Mouse (Mus musculus) kidney, adult 11 months (tissue): ENCODE measurements at regions not wholly inside any gene's neighbourhood (a gene's known extent, or its start where the extent isn't known, plus 50 kb on each side); places are given as distances from the start of the nearest gene placed in this dataset.
"Not testable (repeated sequence)": the region's sequence is repeated elsewhere in the genome, so short reads cannot be mapped to it uniquely, and the experiment has no call there.

Experiments used
- DNase-seq: peaks from one replicate; pipeline ENCODE4 v3.0.0; 2022

DNA sequence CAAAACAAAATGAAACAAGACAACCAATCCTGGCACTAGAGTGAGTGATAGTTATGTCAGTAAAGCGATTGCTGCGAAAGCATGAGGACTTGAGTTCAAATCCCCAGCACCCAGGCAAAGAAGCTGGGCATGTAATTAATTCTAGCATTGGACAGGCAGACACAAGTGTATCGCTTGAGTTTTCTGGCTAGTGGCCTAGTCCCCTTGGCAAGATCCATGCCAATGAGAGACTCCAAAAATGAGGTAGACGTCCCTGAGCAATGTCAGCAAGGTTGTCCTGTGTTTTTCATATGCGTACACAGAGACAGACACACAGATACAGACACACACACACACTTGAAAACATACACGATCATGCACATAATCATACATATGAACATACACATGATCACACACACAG is 237.3 kb downstream of the Fgf9 start:
- DNase-seq: no peak

DNA sequence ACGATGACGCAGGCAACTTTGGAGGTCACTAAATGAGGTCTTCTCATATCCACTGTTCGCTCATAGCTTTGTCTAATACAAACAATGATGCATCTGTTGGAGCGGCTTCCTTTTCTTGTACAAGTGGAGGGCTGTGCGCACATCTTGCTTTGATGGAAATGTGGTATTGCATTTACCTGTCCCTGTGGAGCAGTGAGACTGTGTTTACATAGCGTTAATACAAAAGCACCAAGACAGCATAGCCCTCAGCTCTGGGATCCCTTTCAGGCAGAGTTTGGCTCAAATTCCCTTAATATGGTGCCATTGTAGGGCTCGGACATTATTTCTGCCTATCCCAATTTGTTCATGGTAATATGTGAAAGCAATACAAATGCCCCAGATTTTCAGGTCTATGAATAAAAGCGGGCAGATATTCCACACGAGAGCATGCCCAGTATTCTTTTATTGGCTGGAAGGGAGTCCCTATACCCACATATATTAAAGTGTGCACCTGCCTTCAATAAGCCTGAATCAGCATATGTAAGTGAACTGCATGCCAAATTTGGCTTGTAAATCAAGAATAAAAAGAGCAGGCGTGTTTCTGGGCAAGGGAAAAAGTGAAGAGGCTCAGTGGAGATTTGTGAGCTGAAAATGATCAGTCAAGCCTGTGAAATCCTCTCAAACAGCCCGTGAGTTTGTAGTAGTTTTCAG is 236.6 kb downstream of the Fgf9 start:
- DNase-seq: no peak

DNA sequence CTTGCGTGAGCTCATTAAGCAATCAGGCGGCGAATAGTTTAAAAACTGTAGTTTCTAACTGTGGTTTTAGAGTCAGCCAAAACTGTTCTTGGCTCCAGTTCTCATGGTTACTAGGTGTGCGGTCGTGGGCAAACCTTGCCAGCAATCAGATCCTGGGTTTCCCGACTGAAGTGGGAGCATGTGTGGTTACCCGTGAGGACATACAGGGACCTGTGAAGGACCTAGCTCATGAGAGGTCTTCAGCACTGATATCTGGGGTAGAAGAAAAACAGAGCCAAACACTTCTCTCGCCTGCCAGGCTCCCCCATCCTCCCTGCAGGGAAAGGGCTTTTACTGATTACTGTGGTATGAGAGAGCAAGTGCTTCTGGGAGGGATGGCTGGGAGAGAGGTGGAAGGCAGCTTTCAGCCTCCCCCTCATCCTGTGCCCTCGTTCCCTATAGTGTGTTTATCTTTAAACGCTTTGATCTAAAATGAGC is 230.1 kb downstream of the Fgf9 start:
- no peak for DNase-seq

DNA sequence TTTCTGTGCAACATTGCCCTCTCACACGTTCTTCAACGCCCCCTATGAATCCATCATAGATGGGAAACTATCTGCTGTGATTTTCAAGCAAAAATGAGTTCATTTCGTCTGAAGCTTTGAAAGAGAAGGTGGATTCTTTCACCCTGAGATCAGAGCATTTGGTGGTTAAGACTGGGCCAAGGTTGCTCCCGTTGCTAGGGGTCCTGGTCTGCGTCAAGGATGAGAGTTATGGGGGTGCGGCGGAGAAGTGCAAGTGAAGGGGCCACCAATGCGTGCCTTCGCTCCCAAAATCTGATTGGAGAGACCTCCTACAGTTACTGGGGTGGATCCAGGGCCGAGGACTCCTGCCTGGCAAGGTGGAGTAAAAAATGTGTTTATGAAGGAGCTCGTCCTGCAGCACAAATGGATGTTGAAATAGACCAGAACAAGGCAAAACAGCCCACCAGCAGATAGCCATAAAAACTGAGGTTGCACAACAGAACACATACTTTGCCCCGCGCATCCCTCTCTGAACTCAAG is 215.7 kb downstream of the Fgf9 start:
- no peak for DNase-seq

DNA sequence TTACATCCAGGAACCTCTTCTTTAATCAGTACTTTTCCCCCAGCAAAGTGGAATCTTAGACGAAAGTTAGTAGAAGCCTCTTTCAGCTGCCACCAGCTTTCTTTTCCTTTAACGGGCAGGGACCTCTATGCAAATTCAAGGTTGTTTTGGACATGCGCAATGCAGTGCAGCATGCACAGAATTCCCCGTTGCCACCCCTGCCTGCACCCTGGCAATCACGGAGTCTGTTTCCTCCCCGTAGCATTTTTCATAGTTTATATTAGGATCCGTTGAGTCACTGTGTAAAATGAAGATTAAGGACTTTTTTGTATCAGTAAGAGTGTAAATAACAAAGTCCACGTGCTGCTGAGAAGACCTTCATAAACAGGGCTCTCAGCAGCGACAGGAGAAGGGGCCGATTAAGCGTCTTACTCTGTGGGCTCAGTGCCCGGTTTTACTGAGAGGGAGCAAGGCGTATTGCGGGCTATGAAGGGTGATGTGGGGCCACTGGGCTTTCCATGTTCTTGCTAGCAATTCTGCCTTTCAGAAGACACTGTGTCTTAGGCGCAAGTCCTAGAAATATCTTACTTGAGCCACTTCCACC is 212.5 kb downstream of the Fgf9 start:
- peak; percentile 38 for DNase-seq

DNA sequence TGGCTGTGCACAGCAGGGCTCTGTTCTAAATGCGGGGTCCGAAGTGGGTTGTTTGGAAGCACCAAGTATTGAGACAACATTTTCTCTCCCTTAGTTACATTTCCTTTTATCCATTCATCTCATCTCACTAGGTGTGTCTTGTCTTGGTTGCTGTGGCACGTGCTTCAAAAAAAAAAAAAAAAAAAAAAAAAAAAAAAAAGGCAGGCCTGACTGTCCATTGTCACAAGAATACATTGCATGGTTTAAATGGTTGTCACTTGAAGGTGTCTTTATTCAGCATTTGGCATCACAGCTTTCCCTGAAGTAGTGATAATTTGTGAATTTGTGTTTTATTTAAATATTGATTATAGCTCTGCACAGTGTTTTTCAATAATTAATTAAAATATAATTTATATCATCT is 211.9 kb downstream of the Fgf9 start:
- no peak for DNase-seq

DNA sequence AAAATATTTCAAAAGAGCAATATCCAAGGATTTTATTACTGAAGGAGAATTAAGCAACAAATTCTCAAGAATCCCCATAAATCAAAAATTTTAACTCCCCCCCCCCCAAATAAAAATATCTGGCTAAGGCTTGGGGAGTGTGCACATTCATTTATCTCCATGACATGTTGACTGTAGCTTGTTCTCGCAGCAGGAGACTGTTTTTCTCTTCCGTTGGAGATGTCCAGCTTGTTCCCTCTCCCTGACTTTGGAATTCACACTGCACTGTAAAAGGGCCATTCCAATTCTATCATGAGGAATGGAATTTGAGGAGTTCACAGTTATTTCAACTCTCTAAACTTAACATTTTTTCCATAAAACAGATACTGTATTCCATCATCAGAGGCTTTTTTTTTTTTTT is 204.1 kb downstream of the Fgf9 start:
- not testable (repeated sequence) for DNase-seq

DNA sequence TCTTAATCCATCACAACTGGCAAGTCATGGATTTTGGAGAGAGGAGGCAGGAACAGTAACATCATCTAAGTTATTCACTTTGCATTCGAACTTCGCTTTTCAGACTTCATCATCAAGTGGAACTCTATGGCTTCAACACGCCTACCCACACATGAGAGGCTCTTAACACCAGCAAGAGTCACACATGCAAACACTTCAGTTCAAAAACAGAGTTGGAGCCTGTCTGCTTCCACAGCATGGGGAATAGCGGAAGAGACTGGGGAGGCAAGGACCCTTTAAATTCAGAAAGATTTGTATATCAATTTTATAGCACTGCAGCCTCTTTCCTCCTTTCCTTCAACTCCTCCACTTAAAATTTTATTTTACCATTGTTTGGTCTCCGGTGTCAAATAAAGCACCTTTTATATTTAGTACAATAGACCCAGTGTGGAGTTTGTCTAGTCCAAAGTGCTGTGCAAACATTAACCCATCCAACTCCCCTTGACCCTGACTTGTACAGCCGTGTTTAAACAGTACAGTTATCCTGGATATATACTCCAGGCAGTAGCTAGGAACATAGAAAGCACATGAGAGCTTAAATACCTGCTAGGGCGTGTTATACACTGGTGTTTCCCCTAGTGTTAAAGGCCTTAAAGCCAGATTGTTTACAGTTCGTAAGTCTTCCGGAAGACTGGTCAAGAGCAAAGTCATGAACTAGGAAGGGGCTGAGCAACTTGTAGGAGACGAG is 203.5 kb downstream of the Fgf9 start:
- DNase-seq: no peak

DNA sequence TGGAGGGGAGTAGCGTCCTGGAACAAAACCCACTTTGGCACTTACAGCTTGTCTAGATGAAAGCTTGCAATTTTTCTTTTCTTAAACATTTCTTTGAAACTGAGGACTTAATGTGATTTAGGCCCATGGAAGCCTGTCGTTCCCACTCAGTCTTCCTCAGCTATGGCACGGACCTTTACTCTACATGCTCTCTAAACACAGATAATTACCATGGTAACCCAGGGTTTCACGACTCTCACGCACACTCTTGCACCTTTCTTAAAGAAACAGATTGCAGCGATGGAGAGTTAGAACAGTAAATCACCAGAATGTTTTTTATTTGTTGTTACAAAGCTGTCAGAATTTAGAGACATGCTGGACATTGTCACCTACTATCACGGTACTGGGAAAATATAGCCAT is 195.0 kb downstream of the Fgf9 start:
- DNase-seq: no peak

DNA sequence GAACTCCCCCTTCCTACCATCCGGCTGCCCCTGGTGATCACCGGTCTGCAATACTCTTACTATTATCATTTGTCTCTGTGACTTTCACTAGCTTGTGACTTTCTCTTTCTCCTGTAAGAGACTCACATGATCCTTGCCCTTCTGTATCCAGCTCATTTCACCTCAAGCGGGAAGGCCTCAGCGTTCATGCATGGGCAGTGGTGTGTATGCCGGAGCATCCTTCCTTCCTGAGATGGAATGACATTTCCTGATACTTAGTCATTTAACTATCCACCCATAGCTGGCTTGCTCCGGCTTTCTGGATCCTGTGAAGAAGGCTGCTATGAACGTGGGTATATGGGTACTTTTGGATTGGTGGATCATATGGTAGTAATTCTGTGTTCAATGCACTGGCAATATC is 194.1 kb downstream of the Fgf9 start:
- DNase-seq: no peak

DNA sequence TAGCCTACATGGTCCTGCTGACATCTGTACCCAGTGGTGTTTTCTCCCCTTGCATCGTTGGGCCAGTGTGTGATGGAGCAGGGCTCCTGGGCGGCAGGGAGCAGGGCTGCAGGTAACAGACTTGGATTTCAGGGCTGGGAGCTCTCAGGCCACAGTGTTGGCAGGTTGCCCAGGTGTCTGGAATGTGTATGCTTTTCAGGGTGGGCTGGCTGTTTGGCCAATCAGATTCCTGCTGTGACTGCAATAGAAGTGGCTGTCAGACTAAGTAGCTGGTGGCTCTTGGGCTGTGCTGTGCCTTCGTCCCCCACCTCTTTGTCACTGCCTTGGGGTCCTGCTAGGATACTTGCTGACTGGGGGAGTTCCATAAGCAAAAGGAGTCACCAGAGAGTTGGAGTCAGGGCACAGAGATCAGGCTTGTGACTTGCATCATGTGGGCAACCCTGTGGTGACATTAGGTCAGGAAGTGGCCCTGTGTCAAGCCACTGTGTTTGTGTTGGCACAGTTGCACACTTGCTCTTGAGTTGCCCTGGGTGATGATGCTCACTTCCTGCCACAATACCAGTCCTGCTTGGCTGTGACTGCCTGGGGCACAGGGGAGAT is 183.1 kb downstream of the Fgf9 start:
- peak; percentile 85 for DNase-seq

DNA sequence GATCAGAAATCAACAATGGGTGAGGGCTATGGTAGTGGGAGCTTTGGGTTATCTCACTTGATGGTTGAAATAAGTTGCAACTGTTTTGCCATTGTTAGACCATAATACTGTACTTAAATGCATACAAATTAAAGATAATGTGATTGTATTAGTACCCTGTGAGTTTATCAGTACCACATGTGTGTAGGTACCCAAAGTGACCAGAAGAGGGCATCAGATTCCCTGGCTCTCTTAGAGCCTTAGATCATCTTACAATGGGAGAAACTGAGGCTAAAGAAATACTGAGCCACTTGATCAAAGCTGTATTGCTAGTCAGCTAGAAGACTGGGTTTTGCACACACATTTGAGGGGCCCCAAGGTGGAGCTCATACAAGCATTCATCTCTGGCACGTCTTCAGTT is 155.5 kb downstream of the Fgf9 start:
- no peak for DNase-seq

DNA sequence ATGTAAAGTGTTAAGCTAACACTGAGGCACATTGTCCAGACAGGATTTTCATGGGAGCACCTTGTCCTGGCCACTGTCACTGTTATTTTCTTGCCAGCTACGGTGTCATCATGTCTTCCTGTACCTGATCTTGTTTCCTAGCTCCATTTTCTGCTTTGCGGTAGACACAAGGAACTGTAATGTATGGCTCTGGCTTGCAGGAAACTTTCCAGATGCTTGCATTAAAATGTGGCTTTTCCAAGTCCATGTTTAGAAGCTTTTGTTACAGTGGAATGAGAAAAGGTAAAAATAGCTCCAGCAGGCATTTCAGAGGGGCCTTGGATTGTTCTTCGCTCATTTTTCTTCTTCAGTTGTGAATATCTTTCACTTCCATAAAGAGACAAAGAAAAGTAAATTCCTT is 154.1 kb downstream of the Fgf9 start:
- DNase-seq: no peak

DNA sequence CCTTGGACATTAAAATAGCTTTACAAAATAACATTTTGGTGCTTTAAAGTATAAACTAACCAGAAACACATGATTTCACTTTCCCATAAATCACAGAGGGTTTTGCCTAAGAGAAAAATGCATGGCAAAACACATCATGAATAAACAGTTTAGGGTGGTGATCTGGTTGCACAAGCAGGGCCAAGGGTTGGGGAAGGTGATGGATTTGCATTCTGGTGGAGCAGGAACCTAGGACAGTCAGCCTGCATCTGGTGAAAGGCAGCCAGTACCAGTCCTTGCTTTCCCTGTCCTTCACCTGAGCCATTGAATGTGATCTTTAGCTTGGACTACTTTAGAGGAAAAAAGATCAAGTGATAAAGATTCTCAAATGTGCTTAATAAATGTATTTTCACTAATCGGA is 138.1 kb downstream of the Fgf9 start:
- peak; percentile 78 for DNase-seq

DNA sequence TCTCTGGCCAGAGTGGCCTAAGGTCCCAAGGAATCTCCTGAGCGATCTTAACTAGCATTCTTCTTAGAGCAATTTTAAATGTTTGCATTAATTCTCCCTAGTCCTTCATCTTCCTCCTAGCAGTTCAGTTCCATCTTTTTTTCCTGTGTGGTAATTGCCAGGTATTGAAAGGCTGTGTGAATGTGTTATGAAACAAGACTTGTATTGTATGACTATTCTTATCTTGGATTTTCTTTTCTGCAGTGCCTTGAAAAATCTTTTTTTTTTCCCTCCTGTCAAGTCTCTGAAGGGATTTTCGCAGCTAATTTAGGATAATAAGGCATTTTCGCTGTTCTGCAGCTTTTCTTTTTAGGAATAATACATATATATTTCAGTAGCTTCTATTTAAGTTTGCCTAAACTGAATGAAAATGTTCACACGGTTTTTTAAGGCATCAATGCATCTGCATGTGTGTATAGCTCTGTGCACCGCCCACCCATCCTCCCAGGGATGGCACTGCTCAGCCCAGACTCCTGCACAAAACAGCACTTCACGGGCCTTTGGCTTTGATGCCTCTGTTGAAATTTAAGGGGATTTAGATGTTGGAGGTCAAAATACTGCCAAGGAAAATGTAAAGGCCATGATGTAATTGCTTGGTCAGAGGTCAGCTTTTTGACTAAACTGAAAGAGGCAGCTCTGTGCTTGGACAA is 132.4 kb downstream of the Fgf9 start:
- no peak for DNase-seq

DNA sequence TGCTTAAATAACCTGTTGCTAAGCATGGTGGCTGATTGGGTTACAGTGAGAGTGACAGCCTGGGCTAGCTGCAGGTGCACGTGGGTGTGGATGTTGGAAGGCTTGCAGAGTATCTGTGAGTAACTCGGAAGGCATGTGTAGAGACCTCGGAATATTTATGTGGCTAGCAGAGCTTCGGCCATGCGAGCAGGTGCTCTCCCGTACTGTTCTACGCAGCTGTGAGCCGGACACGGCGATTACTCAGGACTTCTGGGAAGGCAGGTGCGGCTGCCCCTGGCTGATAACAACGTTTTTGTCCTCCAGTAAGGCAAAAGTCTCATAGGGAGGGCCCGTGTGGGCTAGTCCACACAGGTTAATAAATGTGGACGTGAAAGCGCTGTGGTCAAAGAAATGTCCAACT is 119.6 kb downstream of the Fgf9 start:
- DNase-seq: no peak

DNA sequence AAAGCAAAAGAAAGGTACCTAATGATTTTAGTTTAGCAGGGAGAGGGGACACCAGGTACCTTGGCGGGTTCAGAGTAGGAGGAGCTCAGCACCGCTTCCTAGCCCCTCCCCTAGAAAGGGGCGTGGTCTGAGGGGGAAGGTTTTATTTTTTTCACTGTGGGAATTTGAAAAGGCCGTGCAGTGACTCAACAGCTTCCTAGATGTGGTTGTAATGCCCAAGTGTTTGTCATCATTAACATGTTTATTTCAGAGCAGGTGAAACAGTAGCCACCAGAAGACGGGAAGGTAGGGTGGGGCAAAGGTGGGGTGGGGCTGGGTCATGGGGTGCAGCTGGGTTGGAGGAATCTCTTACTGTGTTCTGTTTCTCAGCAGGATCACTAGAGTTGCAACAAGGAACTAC is 112.5 kb downstream of the Fgf9 start:
- no peak for DNase-seq

DNA sequence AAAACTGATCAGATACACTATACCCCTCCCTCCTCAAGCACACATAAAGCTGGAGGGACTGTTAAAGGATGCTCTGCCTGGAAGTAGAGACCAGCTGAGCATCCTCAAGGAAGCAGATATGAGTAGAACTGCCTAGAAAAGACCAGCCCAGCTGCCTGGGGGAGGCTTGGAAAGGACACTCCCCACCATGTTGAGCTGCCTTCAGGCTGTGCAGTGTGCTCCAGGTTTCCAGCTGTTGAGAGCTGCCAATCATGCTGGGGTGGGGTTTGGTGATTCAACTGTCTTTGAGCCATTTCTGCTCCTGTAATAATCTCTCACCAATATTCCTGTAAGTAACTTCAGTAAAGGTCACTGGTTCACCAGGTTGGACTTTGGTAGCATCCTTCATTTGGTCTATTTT is 110.4 kb downstream of the Fgf9 start:
- no peak for DNase-seq

DNA sequence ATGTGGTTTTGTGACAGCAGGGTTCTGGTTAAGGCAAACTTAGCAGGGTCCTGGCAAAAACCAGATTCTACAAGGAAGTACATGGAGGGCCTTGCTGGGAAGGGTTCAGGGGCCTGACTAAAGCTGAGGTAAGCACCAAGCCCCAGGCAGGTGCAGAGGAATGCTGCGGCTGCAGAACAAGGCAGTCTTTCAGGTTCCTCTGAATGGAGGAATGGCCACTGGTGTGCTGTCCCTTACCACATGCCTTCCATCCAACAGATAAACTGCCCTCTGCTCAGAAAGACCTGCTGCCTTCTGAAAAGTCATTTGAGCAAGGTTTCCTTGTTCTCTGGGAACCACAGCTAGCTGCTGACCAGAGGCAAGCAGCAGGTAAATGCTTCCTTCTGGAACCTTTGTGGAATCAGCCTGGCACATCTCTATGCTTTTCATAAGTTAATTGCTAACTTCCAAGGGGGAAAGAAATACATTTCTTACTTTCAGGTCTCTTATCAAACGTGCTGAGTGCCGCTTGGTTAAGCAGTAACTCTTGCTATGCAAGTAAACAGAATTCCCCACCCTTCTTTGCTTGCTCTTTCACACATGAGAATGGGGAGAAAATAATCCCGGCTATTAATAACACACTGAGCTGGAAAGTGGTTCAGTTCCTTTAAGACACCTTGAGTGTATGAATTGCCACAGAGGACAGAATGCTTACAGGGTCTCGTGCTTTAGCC is 105.5 kb downstream of the Fgf9 start:
- DNase-seq: peak; percentile 62

DNA sequence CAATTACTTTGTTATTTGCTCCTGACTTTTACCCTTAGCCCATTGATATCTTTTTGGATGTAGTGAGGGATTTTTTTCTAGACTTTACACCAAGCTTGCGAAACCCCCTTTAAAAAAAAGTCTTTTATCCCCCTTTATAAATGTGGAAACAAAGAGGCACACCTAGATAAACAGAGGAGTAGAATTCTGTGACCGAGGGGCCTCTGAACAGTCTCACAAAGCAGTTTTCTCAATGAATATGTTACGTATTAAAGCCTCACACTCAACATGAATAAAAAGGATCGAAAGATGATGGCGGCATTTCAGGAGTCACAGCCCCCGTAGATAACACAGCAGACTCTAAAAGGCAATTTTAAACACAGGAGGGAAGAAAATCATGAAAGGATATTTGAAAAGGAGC is 104.2 kb downstream of the Fgf9 start:
- no peak for DNase-seq

DNA sequence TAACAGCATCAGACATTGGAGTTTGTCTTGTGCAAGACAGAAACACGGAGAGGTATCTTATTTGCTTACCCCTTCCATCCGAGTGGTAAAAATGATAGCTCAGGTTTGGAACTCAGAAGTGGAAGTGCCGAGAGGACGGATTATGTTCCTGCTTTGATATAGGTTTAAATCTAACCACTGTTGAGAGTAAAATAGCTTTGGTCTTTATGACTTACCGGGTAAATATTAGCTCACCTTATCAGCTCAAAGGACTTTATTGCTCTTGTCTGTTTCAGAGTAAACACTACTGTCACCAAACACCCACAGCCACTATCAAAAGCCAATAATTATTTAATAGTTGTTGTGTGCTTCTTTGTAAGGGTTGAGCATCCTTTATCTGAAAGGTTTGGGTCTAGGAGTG is 98.6 kb downstream of the Fgf9 start:
- DNase-seq: no peak
